Comparison of ENCODE assay signal across 7 mouse cellular contexts in the genomic region with DNA sequence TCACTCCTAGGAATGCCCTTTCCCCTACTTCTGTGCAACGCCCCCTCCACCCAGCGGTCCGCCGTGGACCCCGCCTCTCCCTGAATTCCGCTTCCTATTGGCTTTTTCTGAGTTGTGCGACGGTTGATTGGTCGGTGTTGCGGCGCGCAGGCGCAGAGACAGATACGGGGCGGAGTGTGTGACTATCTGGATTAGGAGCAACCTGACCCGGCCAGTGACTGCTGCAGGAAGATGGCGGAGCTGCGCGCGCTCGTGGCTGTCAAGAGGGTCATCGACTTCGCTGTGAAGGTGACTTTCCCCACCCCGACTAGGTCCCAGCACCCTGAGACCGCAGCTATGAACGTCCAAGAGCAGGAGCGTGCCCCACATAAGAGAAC. TPM values are rescaled to one million over a fixed set of nuclear protein-coding genes. Genes with fewer than 3 reads are reported as not detected.
A peak's percentile ranks its signal among the peaks of the same experiment; 100 is the strongest.
DNase-seq lines count a peak whose midpoint lies in the region; ATAC-seq and TF ChIP-seq lines count a peak whose summit lies in the region.

TSS of gene Etfb (plus strand) at position 167 of the 377 bp plus-strand sequence.
TSS of gene Gm45233 (plus strand) at position 212 of the 377 bp plus-strand sequence.

- DNase-seq in adrenal gland, postnatal 10 days: peak; percentile 95
- DNase-seq in embryonic facial prominence, embryonic 10.5 days (ENCODE audit: low spot score): peak; percentile 96
- peak; percentile 74 for DNase-seq in gonadal fat pad, adult 2 months (ENCODE audit: low read depth)
- peak; percentile 94 for DNase-seq in left cerebral cortex, postnatal 4 days

- H3K9ac ChIP-seq in intestine, postnatal 0 days (ENCODE audit: low read depth, low read length): peak within 1 kb of the TSS; percentile 53
- peak within 1 kb of the TSS; percentile 60 for H3K9ac ChIP-seq in midbrain, embryonic 12.5 days (replicated peaks)

- no peaks in the 10 kb centered on the region for H3K9me3 ChIP-seq in embryonic facial prominence, embryonic 10.5 days
- H3K9me3 ChIP-seq in intestine, postnatal 0 days (ENCODE audit: control insufficient read depth): no peaks in the 10 kb centered on the region
- H3K9me3 ChIP-seq in midbrain, embryonic 12.5 days: no peaks in the 10 kb centered on the region

- H3K4me2 ChIP-seq in intestine, postnatal 0 days (replicated peaks; ENCODE audit: low read depth): peak within 1 kb of the TSS; percentile 82
- peak within 1 kb of the TSS; percentile 81 for H3K4me2 ChIP-seq in midbrain, embryonic 12.5 days (replicated peaks)

- peak within 1 kb of the TSS; percentile 89 for H3K27ac ChIP-seq in embryonic facial prominence, embryonic 10.5 days (replicated peaks)
- H3K27ac ChIP-seq in intestine, postnatal 0 days (ENCODE audit: low read depth, low read length): peak within 1 kb of the TSS; percentile 98
- peak within 1 kb of the TSS; percentile 83 for H3K27ac ChIP-seq in midbrain, embryonic 12.5 days (replicated peaks)
- H3K27ac ChIP-seq in small intestine, adult 2 months (ENCODE audit: insufficient read depth, low read depth, low read length): peak within 1 kb of the TSS; percentile 100

- WGBS in embryonic facial prominence, embryonic 10.5 days: under 1% methylated on average over 27 of the region's 27 CpGs
- WGBS in intestine, postnatal 0 days: under 1% methylated on average over 27 of the region's 27 CpGs
- under 1% methylated on average over 27 of the region's 27 CpGs for WGBS in midbrain, embryonic 12.5 days
- WGBS in small intestine, adult 2 months: 1% methylated on average over 27 of the region's 27 CpGs

- H3K36me3 ChIP-seq in embryonic facial prominence, embryonic 10.5 days (replicated peaks): no peaks in the 10 kb centered on the region
- no peaks in the 10 kb centered on the region for H3K36me3 ChIP-seq in intestine, postnatal 0 days (ENCODE audit: control insufficient read depth, insufficient read depth)
- H3K36me3 ChIP-seq in midbrain, embryonic 12.5 days: no peaks in the 10 kb centered on the region
- H3K36me3 ChIP-seq in small intestine, adult 2 months (ENCODE audit: control insufficient read depth, insufficient read depth, low read length): no peaks in the 10 kb centered on the region

- intact Hi-C loops in left cerebral cortex, postnatal 4 days (cut with DNase I): no loop called here

- no peak; the same call in 1 of the 2 replicates for TF ChIP-seq CTCF in intestine, postnatal 0 days (IDR thresholded peaks at IDR 0.05; ENCODE audit: low read depth)
- TF ChIP-seq CTCF in small intestine, adult 2 months (IDR thresholded peaks at IDR 0.05; ENCODE audit: extremely low read depth, insufficient read length, insufficient replicate concordance, low read depth, low read length): no peak

- peak; percentile 89 for TF ChIP-seq POLR2A in small intestine, adult 2 months (IDR thresholded peaks at IDR 0.05; ENCODE audit: low read depth, low read length)

- peak within 1 kb of the TSS; percentile 69 for H3K4me3 ChIP-seq in embryonic facial prominence, embryonic 10.5 days
- peak within 1 kb of the TSS; percentile 49 for H3K4me3 ChIP-seq in intestine, postnatal 0 days (ENCODE audit: low read depth, low read length)
- peak within 1 kb of the TSS; percentile 58 for H3K4me3 ChIP-seq in midbrain, embryonic 12.5 days
- H3K4me3 ChIP-seq in small intestine, adult 2 months (ENCODE audit: low read depth, low read length): peak within 1 kb of the TSS; percentile 95

- ATAC-seq in intestine, postnatal 0 days: peak; percentile 98
- ATAC-seq in midbrain, embryonic 12.5 days (ENCODE audit: low FRiP score, low read depth): peak; percentile 97

- no peaks in the 10 kb centered on the region for H3K27me3 ChIP-seq in embryonic facial prominence, embryonic 10.5 days (replicated peaks; ENCODE audit: low read depth, poor library complexity, severe bottlenecking)
- H3K27me3 ChIP-seq in intestine, postnatal 0 days (replicated peaks; ENCODE audit: control insufficient read depth, insufficient read depth, low read length): no peaks in the 10 kb centered on the region
- 0 out of 2 replicates have a peak, but pooled peaks cover 4% of the 10 kb centered on the region for H3K27me3 ChIP-seq in midbrain, embryonic 12.5 days
- no peaks in the 10 kb centered on the region for H3K27me3 ChIP-seq in small intestine, adult 2 months (ENCODE audit: control insufficient read depth, insufficient read depth, low read length)

- peaks cover 19% of the 10 kb centered on the region for H3K4me1 ChIP-seq in embryonic facial prominence, embryonic 10.5 days
- peaks cover 4% of the 10 kb centered on the region for H3K4me1 ChIP-seq in intestine, postnatal 0 days (replicated peaks; ENCODE audit: control insufficient read depth, insufficient read depth, low read length)
- peaks cover 14% of the 10 kb centered on the region for H3K4me1 ChIP-seq in midbrain, embryonic 12.5 days
- peaks cover 4% of the 10 kb centered on the region for H3K4me1 ChIP-seq in small intestine, adult 2 months (ENCODE audit: control insufficient read depth, insufficient read depth, insufficient read length, low read length)

RNA-seq across cellular contexts. Expression of gene Etfb, which starts in this region (rescaled TPM):
- total RNA-seq in adrenal gland, postnatal 10 days (2021): 1,000 to 10,000 TPM; 1,536 to 1,703 TPM
- polyA plus RNA-seq in embryonic facial prominence, embryonic 10.5 days (2016; fragmentation: Nextera tagmentation; extraction: Ambion mirVana): 231 and 252 TPM in 2 replicates
- 171 and 189 TPM in 2 replicates for polyA plus RNA-seq in gonadal fat pad, adult 2 months (2012; rRNA removed)
- 813 and 825 TPM in 2 replicates for polyA plus RNA-seq in intestine, postnatal 0 days (2015; fragmentation: Nextera tagmentation; extraction: Ambion mirVana)
- 10 to 100 TPM; 44.7 to 47.5 TPM for total RNA-seq in left cerebral cortex, postnatal 4 days (2021)
- 147 and 163 TPM in 2 replicates for polyA plus RNA-seq in midbrain, embryonic 12.5 days (2016; fragmentation: Nextera tagmentation; extraction: Ambion mirVana)
- polyA plus RNA-seq in small intestine, adult 2 months (2012; rRNA removed): 45.1 and 66.8 TPM in 2 replicates

RNA-seq across cellular contexts. Expression of gene Gm45233, which starts in this region (rescaled TPM):
- 1 to 10 TPM in 1 of 2 experiments, under 1 TPM in 1; 0.69 to 1.1 TPM for total RNA-seq in adrenal gland, postnatal 10 days (2021)
- 0.24 and 0.67 TPM in 2 replicates for polyA plus RNA-seq in embryonic facial prominence, embryonic 10.5 days (2016; fragmentation: Nextera tagmentation; extraction: Ambion mirVana)
- polyA plus RNA-seq in gonadal fat pad, adult 2 months (2012; rRNA removed): 3.0 and 3.3 TPM in 2 replicates
- 0.23 and 0.24 TPM in 2 replicates for polyA plus RNA-seq in intestine, postnatal 0 days (2015; fragmentation: Nextera tagmentation; extraction: Ambion mirVana)
- 1 to 10 TPM in 1 of 2 experiments, not detected in 1; 2.1 TPM for total RNA-seq in left cerebral cortex, postnatal 4 days (2021)
- 1.4 TPM in 1 of 2 replicates, not detected in the other for polyA plus RNA-seq in midbrain, embryonic 12.5 days (2016; fragmentation: Nextera tagmentation; extraction: Ambion mirVana)
- polyA plus RNA-seq in small intestine, adult 2 months (2012; rRNA removed): 0.29 TPM in 1 of 2 replicates, not detected in the other

Comparison
In these comparisons a context has a peak if more than half of its experiments do, and no peak if none do; other contexts are left out.
1. Peak in every context shown above with its lines: DNase-seq, ATAC-seq, H3K4me3 ChIP-seq and H3K27ac ChIP-seq.
2. RNA of gene Etfb (total RNA-seq): 1,536 to 1,703 TPM in adrenal gland, postnatal 10 days; 44.7 to 47.5 TPM in left cerebral cortex, postnatal 4 days; every median in the first group is over 10 times any median in the second.